Mouse (Mus musculus) G1E-ER4 (cell line): Measurements from ENCODE around the gene Gm3250. TPM values are rescaled to one million over a fixed set of nuclear protein-coding genes. Genes with fewer than 3 reads are reported as not detected.
"Not testable (repeated sequence)": the region's sequence is repeated elsewhere in the genome, so short reads cannot be mapped to it uniquely, and the experiment has no call there.

Source experiments
- GATA1 ChIP-seq: IDR thresholded peaks from one replicate; pipeline ENCODE4 v1.8.0; 2012; ENCODE audit warnings: low read length, inconsistent platforms
- polyA plus RNA-seq: library from polyadenylated mRNA; stranded (reverse); fragments of >175 nt; gene quantifications from 2 replicates; pipeline ENCODE4 v1.2.3, GENCODE M21; 2012

Gene Gm3250
- polyA plus RNA-seq: not detected in 2 replicates

DNA sequence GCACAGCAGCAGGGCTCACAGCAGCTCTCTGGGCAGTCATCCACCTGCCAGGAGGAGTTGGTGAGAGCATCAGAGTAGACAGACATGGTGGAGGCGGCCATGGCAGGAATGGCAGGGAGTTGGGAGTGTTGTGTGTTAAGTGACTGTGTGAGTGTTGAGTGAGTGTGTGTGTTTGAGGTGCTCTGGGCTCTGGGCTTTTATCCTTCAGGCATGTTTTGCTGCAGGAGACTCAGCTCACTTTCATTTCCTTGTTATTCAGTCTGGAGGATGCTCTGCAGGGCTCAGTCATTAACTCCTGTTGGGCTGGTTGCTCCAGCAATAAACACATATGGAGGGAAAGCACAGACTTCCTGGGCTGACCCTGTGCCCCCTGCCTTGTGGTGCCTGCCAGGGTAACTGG lies at the start of gene Gm3250:
TSS of gene Gm3250 (minus strand) at position 101 of the 400 bp plus-strand sequence.
- TF ChIP-seq GATA1: not testable (repeated sequence)

DNA sequence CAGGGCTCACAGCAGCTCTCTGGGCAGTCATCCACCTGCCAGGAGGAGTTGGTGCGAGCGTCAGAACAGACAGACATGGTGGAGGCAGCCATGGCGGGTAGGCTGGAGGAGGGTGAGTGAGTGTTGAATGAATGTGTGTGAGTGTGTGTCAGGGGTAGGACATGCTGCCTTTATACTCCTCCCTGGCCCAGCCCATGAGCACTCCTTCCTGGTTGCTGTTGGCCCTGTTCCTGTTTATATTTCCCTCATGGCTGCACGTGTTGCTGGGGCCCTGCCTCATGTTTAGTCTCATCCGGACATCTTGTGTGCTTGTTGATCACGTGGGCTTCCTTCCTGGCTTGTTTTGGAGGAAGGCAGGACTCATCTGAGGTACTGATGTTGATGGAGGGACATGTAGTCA lies 44.6 kb upstream of the Gm3250 start, which contains the start of gene Krtap10-4:
TSS of gene Krtap10-4 (minus strand) at position 145 of the 400 bp plus-strand sequence.
- TF ChIP-seq GATA1: no peak

DNA sequence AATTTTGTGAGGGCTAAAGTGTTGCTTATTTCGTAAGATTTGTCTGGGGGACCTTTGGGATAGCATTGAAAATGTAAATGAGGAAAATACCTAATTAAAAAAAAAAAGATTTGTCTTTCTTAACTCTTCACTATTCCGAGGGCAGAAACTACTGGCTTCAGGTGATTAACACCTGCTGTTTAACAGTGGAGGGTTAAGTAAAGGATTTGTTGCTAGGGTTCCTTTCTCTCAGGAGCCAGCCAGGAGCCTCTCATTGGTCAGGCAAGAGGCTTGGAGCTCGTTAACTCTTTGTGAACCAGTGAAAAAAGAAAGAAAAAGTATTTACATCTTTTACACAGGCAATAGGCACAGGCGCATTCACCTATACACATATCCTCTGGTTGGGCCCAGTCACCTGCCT lies 36.9 kb upstream of the Gm3250 start:
- TF ChIP-seq GATA1: no peak

DNA sequence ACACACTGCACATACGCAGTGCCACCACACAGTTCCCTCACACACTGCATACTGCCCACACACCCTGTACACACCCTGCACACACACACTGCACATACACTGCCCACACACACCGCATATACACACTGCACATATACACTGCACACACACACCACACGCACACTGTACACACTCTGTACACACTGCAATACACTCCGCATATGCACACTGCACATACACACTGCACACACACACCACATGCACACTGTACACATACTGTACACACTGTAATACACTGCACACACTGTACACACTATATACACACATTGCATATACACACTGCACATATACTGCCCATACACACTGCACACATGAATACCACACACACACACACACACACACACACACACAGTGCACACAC lies 36.2 kb upstream of the Gm3250 start:
- no peak for TF ChIP-seq GATA1

DNA sequence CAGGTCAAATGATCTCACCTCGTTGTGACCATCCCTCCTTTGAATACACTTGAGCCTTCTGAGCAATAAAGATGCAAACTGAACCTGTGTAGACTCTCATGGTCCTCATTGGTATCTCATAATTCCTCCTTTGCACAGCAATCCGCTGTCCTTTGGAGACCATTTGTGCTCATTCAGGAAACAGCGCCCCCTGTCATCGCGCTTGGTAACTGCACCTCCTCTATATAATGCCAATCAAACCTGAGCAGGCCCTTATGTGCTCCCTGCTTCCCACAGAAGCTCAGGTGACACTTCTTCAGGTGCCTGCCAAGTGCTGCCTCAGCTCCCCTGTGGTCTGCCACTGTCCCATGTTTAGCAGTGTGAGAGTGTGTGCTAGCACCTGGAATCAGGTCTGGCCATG lies 33.2 kb upstream of the Gm3250 start:
- TF ChIP-seq GATA1: no peak

DNA sequence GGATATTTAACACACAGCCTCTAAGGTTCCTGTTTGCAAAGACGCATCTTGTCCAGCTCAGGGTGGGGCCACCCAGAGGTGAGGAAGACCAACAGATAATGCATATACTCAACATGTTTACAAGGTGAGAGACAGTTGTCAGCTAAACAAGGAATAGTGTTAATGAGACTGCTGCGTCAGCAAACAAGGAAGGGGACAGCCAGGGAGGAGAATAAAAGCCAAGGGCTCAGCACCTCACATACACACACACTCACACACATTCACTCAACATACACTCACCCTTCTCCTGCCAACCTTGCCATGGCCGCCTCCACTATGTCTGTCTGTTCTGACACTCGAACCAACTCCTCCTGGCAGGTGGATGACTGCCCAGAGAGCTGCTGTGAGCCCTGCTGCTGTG lies 32.0 kb upstream of the Gm3250 start, which contains the start of gene Gm2696:
TSS of gene Gm2696 (plus strand) at position 301 of the 400 bp plus-strand sequence.
- no peak for TF ChIP-seq GATA1

DNA sequence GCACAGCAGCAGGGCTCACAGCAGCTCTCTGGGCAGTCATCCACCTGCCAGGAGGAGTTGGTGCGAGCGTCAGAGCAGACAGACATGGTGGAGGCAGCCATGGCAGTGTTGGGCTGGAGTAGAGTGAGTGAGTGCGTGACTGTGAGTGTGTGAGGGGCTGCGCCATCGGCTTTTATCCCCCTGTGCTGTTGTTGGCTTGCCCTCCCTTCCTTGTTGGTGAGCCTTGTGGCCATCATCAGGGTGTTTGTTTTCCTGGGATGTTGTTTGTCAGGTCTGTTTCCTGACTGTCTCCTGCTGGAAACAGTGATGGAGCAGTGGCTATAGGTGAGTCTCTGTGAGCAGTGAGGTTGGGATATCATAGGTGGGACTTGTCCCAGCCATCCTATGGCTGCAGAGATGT lies 29.4 kb upstream of the Gm3250 start, which contains the start of gene Gm9507:
TSS of gene Gm9507 (minus strand) at position 101 of the 400 bp plus-strand sequence.
- no peak for TF ChIP-seq GATA1

DNA sequence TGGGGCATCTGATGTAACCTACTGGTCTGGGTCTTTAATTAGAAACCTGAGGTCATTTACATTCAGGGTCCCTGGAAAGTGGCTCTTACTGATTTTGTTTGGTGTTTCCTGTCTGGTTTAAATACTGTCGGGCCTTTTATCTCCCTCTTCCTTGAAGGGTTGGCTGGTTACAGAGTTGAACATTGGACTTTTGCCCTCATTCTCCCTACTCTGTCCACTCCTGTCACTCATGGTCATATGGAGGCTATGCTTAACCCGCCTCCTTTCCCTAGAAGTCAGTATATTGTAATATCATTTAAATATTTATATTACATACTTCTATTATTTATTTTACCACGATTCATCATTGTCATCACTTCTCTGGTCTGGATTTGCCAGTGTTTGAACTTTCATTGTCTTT lies 21.8 kb upstream of the Gm3250 start:
- TF ChIP-seq GATA1: no peak

DNA sequence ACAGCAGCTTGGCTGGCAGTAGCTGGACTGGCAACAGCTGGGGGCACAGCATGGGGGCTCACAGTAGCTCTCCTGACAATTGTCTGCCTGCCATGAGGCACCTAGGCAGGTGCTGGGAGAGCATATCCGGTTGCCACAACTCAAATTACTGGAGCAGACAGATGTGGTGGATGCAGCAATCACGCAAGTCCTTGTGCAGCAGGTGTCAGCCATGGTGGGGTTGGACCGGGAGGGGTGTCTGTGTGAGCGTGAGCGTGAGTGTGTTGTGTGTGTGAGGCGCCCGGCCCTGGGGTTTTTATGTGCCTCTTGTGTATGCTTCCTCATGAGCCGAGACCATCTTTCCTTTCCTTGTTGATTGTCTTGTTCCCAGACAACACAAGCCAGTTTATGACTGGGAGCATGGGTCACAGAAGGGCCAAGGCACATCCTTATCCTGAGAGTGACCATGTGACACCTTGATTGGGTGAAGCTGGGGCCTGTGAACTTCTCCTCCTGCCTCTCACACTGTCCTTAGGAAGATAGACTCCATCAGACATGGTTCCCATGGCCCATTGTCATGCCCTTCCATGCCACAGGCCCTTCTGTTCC lies 16.7 kb upstream of the Gm3250 start, which contains the start of gene Gm19668:
TSS of gene Gm19668 (minus strand) at position 213 of the 588 bp plus-strand sequence.
- TF ChIP-seq GATA1: no peak

DNA sequence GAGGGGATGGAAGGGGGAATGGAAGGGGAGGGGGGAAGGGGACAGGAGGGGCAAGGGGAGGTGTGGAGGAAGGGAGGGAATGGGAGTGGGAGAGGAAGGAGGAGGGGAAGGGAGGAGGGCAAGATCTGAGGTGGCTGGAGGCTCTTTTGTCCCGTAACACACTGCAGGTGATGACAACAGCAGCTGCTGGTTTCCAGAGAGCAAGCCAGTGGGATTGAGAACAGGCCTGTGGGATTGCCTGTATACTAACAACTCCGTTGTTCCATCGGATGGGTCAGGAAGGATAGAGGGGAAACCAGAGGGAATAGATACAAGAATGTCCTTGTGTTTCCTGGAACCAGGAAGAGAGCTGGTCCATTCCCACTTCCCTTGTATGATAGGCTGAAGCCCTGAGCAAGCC lies 15.3 kb upstream of the Gm3250 start:
- no peak for TF ChIP-seq GATA1

DNA sequence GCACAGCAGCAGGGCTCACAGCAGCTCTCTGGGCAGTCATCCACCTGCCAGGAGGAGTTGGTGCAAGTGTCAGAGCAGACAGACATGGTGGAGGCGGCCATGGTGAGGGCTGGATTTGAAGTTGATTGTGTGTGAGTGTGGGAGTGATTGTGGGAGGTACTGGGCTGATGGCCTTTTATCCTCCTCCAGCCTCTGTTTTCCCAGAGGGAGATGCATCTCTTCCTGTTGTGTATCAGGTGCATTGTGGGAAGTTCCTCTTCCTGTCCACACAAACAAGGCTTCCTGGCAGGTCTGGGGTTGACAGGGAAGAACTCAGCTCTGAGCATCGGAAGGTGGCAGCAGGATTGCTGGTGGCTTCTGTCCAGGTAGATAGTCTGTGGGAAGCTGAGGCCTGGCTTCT lies 12.6 kb upstream of the Gm3250 start, which contains the start of gene Gm9639:
TSS of gene Gm9639 (minus strand) at position 101 of the 400 bp plus-strand sequence.
- TF ChIP-seq GATA1: no peak

DNA sequence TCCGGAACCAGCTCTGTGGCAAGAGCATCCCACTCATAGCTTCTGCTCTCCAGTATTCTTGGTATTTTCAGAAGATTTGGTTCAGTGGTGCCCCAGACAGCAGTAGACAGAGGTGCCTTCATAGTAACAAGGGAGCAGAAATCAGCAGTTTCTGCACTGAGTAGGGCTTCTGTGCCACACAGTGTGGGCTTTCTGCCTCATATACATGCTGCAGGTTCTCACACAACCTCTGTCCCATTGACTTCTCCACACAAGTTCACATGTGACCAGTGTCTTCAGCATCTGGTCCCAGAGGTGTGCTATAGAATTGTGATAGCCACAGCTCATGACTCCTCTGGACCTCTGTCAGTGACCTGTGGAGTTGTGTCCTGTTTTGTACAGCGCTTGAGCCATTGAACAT lies 6.3 kb upstream of the Gm3250 start:
- TF ChIP-seq GATA1: no peak

DNA sequence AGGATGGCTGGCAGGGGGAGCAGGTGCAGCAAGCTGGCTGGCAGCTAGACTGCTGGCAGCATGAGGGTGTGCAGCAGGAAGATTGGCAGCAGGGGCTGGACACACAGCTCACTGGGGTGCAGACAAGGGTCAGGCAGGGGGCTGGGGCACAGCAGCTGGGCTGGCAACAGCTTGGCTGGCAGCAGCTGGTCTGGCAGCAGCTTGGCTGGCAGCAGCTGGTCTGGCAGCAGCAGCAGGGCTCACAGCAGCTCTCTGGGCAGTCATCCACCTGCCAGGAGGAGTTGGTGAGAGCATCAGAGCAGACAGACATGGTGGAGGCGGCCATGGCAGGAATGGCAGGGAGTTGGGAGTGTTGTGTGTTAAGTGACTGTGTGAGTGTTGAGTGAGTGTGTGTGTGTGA lies 5.5 kb upstream of the Gm3250 start, which contains the start of gene Gm7137:
TSS of gene Gm7137 (minus strand) at position 325 of the 400 bp plus-strand sequence.
- TF ChIP-seq GATA1: not testable (repeated sequence)

DNA sequence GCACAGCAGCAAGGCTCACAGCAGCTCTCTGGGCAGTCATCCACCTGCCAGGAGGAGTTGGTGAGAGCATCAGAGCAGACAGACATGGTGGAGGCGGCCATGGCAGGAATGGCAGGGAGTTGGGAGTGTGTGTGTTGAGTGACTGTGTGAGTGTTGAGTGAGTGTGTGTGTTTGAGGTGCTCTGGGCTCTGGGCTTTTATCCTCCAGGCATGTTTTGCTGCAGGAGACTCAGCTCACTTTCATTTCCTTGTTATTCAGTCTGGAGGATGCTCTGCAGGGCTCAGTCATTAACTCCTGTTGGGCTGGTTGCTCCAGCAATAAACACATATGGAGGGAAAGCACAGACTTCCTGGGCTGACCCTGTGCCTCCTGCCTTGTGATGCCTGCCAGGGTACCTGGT lies 5.5 kb downstream of the Gm3250 start, which contains the start of gene Gm7138:
TSS of gene Gm7138 (minus strand) at position 101 of the 400 bp plus-strand sequence.
- TF ChIP-seq GATA1: not testable (repeated sequence)

DNA sequence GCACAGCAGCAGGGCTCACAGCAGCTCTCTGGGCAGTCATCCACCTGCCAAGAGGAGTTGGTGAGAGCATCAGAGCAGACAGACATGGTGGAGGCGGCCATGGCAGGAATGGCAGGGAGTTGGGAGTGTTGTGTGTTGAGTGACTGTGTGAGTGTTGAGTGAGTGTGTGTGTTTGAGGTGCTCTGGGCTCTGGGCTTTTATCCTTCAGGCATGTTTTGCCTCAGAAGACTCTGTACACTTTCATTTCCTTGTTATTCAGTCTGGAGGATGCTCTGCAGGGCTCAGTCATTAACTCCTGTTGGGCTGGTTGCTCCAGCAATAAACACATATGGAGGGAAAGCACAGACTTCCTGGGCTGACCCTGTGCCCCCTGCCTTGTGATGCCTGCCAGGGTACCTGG lies 11.1 kb downstream of the Gm3250 start, which contains the start of gene Gm3238:
TSS of gene Gm3238 (minus strand) at position 101 of the 400 bp plus-strand sequence.
- TF ChIP-seq GATA1: not testable (repeated sequence)

DNA sequence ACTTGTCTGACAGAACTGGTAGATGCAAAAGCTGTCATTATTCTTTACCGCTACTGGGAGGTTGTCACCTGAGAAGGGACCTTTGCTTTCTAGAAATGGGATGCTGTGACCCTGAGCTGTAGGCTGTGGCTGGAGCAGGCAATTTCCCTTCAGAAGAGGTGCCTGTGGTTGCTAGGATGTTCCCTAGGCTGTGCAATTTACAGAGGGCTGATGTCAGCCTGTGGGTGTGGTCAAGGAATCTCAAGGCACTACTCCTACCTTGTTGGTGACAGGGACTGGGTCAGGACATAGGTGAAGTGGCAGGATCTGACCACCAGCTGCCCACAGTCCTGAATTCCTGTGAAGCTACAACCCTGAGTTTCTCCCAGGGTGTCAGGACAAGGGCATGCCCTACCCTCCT lies 12.6 kb downstream of the Gm3250 start:
- TF ChIP-seq GATA1: no peak

DNA sequence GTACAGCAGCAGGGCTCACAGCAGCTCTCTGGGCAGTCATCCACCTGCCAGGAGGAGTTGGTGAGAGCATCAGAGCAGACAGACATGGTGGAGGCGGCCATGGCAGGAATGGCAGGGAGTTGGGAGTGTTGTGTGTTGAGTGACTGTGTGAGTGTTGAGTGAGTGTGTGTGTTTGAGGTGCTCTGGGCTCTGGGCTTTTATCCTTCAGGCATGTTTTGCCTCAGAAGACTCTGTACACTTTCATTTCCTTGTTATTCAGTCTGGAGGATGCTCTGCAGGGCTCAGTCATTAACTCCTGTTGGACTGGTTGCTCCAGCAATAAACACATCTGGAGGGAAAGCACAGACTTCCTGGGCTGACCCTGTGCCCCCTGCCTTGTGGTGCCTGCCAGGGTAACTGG lies 22.8 kb downstream of the Gm3250 start, which contains the start of gene Gm3233:
TSS of gene Gm3233 (minus strand) at position 101 of the 400 bp plus-strand sequence.
- not testable (repeated sequence) for TF ChIP-seq GATA1
